Mouse (Mus musculus) left cerebral cortex, postnatal 10 days (tissue): ENCODE measurements around the gene Nup160. TPM values are rescaled to one million over a fixed set of nuclear protein-coding genes. Genes with fewer than 3 reads are reported as not detected.

ENCODE experiments used
- DNase-seq, 2 experiments: peaks; one replicate each; pipeline ENCODE4 v3.0.0; 2021 to 2022; ENCODE audit warnings: low spot score in 2 of 2, mixed read lengths in 1 of 2; ENCODE audit errors: extremely low spot score in 1 of 2
- intact Hi-C: fragments of 180-260 bp; cut with DNase I; formaldehyde crosslinking; loops from one replicate; pipeline ENCODE4 v1.15.1; 2025
- total RNA-seq, 2 experiments: library from RNA; stranded (reverse); gene quantifications; 2 replicates each; pipeline ENCODE4 v1.2.3; 2021

Nup160 gene
- total RNA-seq, 2 experiments from 2014 or later: 20.4 to 21.5 TPM

DNA sequence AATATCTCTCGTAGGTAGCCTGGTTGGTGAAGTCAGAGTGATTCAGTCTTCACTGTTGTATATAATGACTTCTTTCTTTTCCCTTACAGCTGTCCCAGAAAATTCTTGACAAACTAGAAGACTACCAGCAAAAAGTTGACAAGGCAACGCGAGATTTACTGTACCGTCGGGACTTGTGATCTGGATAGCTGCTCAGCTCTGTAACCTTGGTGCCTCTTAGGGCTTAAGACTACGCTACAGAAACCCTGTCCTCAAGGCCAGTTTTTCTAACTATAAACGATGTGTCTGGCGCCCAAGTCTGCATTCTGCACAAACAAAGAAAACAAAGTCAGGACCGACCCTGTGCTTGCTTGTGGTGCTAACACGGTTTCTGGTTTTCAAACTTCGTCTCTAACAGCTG is 58.3 kb downstream of the Nup160 start:
- intact Hi-C loops: loop anchor here (5.0 kb wide), 1 partner anchor 38 kb away; no protein-coding TSS in a partner anchor
- no peak for DNase-seq

DNA sequence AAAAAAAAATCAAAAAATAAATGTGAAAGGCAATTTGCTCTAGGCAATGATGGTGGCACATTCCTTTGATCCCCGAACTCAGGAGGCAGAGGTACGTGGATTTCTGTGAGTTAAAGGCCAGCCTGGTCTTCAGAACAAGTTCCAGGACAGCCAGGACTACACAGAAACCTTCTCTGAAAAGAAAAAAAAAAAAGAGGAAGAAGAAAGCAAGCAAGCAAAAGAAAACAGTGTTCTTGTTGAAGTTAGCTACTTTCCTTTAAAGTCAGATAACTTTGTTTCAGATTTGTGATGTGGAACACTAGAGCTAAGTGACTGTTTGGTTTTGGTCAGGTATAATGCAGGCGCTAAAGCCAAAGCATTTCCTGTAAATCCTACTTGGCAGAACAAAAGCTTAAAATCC is 61.8 kb downstream of the Nup160 start:
- intact Hi-C loops: loop anchor here (5.0 kb wide), 1 partner anchor 42 kb away; no protein-coding TSS in a partner anchor
- DNase-seq: no peak

DNA sequence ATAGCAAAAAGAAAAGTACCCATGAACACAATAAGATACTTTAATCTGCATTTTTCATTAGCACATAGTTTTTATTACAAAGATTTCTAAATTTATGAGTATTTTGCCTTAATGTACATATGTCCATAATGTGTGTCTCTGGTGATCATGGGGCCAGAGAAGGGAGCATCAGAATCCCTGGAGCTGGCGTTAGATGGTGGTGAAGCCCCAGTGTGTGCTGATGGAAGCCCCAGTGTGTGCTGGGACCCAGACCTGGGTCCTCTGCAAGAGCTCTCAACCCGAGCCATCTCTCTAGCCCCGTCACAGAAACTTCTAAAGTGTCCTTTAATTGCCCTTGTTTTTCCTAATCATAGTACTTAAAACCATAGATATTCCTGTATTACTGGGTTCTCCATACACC is 62.3 kb downstream of the Nup160 start:
- no peak for DNase-seq
- intact Hi-C loops: loop anchor here (5.0 kb wide), 1 partner anchor 42 kb away; no protein-coding TSS in a partner anchor

DNA sequence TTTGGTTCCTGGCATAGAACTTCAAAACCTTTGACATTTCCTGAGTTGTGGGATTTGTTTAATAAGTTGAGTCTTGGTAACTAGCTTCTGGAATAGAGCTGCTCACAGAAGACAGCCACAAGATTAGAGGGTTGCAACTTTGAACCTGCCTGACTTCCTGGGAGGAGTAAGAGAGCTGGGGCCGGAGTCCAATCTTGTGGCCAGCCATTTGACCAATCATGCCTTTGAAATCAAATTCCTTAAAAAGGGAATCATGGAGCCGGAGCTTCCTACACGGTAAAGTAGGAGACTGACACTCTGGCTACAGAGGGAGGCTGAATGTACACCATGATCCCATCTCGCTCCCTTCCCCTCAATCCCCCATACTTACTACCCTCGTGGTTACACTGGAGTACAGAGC is 62.9 kb downstream of the Nup160 start:
- DNase-seq: no peak
- intact Hi-C loops: loop anchor here (5.0 kb wide), 1 partner anchor 43 kb away; no protein-coding TSS in a partner anchor

DNA sequence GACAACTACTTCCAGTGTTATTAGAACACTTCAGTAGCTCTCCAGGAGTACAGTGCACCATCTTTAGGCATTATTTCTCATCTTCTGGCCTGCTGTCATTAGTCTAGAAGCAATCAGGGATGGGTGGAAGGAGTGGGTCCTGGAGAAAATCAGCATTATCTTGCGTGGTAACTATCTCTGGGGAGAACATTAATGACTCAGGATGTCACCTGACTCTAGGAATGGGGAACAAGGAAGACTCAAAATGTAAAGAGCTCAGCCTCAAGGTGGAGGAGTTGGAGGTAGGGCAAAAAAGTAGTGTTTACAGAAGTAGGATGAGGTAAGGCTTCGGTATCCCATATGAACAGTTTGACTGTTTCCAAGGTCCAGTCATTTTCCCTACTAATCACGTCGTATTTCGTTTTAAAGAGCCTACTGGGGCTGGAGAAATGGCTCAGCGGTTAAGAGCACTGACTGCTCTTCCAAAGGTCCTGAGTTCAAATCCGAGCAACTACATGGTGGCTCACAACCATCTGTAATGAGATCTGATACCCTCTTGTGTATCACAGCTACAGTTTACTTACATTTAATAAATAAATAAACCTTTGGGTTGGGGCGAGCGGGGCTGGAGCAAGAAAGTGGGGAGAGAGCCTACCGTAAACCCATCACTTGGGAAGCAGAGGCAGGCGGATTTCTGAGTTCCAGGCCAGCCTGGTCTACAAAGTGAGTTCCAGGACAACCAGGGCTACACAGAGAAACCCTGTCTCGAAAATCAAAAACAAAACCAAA is 67.5 kb downstream of the Nup160 start:
- DNase-seq: no peak
- intact Hi-C loops: no loop called here

DNA sequence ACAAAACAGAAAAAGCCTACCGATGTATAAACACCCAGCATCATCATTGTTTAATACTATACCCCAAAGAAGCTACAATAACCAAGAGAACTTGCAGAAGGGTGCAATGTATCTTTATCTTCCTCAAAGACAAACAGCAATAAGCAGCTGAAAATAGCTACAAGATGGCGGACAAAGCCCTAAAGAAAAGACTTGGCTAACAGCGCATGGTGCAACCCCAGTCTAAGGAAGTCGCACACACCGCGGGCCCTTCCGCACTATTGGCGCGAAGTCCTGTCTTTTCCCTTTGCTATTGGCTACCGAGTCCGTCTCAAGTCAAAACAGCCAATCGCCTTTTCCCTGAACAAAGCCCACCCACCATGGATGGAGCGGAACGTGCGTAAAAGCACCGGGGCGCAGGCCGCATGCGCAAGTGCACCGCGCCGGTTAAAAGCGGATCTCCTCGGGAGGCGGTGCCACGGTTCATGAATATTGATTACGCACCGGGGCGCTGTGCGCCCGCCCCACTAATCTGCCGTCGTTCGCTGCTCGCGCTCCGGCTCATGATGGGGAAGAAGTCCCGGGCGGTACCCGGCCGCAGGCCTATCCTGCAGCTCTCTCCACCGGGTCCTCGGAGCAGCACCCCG is 68.2 kb downstream of the Nup160 start, which contains the start of gene Fnbp4:
Gene Fnbp4 (plus strand): TSS at position 318 of the 626 bp plus-strand sequence.
- peak; percentile 98 for DNase-seq
- intact Hi-C loops: no loop called here

DNA sequence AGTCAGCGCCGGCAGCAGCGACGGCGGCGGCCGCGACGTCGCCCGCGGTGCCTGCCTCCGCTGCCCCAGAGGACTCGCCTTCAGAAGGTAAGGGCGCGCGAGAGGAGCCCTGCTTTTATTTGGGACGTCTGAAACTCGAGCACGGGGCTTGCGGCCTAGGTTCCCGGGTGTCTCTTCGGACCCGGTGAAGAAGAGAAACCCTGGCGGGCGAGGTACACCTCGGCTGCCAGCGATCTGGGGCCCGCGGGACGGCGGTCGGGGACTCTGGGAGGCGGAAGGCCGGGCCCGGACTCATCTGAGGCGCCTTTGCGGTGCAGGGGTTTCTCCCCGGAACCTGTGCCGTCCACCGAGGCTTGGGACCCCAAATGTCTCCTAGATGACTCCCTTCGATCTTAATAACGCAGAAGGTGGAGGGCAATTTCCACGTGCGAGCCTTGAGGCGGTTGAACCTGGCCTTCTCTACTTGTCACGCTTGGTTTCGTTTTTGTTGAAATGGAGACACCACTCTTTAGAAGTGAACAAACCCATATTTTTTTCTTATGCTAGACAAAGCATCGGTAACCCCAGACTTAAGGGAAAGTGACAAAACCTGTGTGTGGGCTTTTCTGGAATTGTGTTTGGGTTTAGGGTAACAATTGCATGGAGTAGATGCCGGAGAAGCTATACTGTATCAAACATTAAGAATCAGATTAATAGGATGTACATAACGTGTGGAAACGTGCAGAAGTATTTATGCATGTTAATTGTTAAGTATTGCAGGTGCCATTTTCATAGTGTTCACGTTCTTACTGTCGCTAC is 68.9 kb downstream of the Nup160 start:
- peak; percentile 15 to 64 for DNase-seq
- intact Hi-C loops: no loop called here

DNA sequence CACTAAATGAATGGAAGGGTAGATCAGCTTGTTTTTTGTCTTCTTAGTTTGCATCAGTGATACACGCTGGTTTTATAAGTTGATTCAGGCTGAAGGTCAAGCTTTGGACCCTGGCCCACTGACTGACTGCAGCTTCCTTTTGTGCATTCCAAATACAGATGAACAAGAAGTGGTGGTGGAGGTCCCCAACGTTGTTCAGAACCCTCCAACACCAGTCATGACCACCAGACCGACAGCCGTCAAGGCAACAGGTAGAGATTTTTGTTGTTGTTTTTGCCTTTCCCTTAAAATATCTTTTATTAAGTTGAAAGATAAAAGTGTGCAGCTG is 69.5 kb downstream of the Nup160 start:
- intact Hi-C loops: no loop called here
- DNase-seq: no peak

DNA sequence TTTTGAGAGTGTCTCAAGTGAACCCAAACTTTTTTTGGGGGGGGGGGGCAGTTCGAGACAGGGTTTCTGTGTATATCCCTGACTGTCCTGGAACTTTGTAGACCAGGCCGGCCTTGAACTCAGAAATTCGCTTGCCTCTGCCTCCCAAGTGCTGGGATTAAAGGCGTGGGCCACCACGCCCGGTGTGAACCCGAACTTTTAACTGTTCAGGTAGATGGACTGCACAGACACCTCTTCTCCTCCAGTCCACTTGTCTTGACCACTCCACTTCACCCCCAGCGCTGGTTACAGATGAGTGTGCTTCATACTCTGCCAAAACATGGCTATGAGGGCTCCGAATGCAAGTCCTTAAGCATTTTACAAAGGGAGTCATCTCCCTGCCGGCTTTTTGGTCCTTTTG is 70.1 kb downstream of the Nup160 start:
- DNase-seq: no peak
- intact Hi-C loops: no loop called here

DNA sequence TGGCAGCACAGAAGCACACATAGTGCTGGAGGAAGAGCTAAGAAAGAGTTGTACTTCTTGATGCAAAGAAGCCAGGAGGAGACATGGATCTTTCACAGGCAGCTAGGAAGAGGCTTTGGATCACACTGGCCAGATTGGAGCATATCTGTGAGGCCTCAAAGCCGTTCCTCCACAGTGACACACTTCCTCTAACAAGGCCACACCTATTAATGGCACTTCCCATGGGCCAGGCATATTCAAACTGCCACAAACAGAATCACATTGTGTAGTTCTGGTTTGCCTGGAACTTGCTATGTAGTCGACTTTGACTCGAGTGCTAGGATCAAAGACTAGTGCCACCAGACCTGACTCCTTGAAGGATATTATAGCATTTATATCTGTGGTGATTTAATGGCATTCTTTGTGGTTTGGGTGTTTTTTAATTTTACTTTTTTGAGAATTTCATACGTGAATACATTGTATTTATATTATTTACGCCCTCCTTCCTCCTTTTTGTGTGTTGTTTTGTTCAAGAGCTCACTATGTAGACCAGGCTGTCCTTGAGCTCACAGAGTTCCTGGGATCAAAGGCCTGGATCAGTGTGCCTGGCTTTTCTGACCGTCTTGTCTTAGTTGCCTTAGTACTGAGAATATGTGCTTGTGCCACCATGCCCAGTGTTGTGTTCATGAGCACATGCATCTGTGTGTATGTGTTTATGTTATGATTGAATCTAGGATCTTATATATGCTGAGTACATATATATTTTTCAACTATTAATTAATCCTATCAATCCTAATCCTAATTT is 72.9 kb downstream of the Nup160 start:
- DNase-seq: no peak
- intact Hi-C loops: no loop called here

DNA sequence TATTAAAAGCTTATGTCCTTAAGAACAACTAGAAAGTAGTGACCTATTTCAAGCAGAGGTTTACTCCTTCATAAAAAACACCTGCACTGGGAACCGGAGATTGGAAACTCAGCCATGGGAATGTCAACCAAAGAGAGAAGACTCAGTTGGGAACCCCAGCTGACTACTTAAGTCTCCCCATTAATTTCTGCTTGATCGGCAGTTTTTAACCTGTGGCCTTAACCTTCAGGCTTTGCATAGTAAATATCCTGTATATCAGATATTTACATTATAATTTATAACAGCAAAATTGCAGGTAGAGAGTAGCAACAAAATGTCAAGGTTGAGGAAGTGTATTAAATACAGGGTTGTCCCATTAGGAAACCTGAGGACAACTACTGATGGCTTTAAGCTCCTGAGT is 76.5 kb downstream of the Nup160 start:
- no peak for DNase-seq
- intact Hi-C loops: no loop called here

DNA sequence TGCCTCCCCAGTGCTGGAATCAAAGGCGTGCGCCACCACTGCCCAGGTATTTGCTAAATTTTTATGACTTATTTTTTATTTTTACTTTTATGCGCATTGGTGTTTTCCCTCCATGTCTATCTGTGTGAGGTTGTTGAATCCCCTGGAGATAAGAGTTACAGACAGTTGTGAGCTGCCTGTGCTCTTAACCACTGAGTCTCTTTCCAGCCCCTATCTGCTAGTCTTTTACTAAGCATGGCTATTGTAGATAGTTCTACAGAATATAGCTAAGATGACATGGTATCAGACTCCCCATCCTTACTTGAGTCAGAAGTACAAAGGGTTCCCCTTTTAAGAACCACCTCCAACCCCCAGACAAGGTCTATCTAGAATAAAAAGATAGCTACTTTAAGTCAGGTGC is 77.2 kb downstream of the Nup160 start:
- intact Hi-C loops: no loop called here
- no peak for DNase-seq

DNA sequence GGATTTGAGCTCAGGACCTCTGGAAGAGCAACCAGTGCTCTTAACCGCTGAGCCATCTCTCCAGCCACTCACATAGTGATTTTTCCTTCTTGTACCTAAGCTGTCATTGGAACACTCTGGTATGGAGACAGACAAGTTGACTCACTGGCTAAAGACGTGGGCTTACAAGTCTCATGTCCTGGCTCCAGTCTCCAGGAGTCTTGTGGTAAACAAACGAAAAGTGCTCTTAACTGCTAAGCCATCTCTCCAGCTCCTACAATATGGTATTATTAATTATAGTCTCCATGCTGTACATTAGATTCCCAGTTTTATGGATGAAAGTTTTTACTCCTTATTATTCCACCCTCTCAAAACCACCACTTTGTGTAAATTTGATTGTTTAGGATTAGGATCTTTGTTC is 88.1 kb downstream of the Nup160 start:
- DNase-seq: no peak
- intact Hi-C loops: loop anchor here (5.0 to 10.0 kb wide), 2 partner anchors 63 to 400 kb away; no protein-coding TSS in a partner anchor

DNA sequence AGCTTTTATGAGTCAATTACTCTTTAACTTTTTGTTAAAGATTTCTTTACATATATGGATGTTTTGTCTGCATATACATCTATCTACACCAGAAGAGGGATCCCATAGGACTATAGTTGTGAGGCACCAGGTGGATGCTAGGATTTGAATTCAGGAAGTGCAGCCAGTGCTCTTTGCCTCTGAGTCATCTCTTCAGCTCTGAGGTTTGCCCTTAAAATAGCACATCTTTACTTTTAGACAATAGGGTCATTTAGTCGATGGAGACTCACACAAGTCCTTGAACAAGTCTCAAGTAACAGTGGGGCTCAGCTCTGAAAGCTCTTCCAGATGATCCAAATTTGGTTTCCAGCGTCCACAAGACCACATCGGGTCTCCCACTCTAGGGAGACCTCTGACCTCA is 104.3 kb downstream of the Nup160 start:
- intact Hi-C loops: loop anchor here (5.0 kb wide), 1 partner anchor 66 kb away; the partner anchor contains the start of gene Mtch2
- no peak for DNase-seq

DNA sequence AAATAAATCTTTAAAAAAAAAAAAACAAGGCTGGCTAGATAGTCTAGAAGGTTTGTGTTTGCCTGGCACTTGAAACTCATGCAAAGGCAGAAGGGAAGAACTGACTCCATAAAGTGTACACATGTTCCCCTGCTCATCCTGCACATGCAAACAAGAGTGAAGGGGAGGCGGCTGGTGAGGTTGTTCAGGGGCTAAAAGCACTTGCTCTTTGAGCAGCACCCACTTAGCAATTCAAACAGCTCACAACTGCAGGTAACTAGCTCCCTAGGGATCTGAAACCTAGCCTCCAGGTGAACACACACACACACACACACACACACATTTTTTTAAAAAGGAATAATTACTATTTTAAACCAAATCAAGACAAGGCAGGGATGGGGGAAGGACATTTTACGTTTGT is 104.9 kb downstream of the Nup160 start:
- intact Hi-C loops: loop anchor here (5.0 kb wide), 1 partner anchor 65 kb away; the partner anchor contains the start of gene Mtch2
- DNase-seq: no peak

DNA sequence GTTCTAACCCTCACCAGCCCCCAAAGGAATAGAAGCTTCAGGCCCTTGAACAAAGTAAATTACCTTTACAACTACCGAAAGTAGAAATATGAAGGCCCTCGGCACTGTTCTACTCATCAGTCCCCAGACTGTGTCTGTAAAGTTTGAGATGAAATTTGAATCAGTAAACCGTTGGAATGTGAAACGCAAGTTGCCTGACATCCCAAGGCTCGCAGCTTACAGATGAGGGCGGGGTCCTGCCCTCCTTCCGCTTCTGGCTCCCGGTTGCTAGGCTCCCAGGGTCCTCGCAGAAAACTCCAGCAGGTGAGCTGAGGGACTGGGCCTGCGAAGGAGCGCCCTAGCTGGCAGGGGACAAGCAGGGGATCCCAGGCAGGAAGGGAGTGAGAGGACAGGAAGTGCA is 105.4 kb downstream of the Nup160 start, which contains the start of gene Agbl2:
Gene Agbl2 (plus strand): TSS at position 270 of the 400 bp plus-strand sequence.
- no peak for DNase-seq
- intact Hi-C loops: loop anchor here (5.0 kb wide), 1 partner anchor 65 kb away; the partner anchor contains the start of gene Mtch2

DNA sequence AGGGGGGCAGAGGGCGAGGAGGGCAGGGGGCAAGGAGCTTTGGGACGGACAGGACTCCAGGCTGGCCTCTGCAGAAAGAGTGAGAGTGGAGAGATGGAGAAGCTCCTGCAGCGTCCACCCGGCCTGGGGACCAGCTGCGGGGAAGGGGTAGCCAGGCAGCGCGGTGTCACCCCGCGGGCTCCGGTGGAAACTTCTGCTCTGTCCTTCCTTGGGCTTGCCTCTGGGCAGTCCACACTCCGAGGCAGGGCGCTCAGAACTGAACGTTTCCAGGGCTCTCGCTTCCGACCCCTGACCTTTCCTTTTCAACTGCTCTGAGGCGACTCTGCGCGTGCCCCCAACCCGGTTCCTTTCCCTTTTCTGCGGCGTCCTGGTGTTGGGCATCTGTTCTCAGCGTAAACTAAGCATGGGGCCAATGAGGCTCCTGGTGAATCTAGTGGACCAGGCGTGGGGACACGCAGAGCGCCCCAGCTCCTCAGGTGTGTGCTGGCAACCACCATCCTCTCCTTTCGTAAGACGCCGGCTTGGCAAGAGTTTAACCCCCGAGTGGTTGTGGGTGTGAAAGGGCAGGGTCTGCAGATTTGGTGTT is 106.0 kb downstream of the Nup160 start:
- DNase-seq: peak in 1 of 2 experiments; percentile 33
- intact Hi-C loops: loop anchor here (5.0 kb wide), 1 partner anchor 64 kb away; the partner anchor contains the start of gene Mtch2
